Mouse (Mus musculus): ENCODE data around the gene Glb1l3. TPM values are rescaled to one million over a fixed set of nuclear protein-coding genes. Genes with fewer than 3 reads are reported as not detected.

The Glb1l3 gene
- polyA plus RNA-seq, 1 experiment from 2014 or later, result not detected

DNA sequence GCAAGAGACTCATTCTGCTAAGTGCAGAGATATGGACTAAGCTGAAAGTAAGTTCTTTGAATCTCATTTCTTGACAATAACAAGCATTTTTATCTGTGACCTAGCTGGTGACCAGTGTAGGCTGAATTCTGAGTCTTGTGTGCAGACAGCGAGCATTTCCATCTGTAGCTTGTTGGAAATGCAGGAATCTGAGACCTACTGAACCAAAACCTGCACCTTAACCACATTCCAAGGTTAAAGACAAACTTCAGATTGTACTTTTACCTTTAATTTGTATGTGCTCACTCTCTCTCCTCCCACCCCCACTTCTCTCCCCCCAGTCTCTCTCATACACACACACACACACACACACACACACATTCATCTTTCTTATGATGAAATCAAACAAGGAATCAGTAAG lies 62.0 kb downstream of the Glb1l3 start:
- no peak for DNase-seq (ENCODE audit: low spot score)
- no peak for ATAC-seq (replicated peaks; ENCODE audit: insufficient number of reproducible peaks, low FRiP score, low TSS enrichment, low read depth)
- Histone ChIP-seq H3K36me3 (replicated peaks; ENCODE audit: control insufficient read depth, insufficient read depth, low read depth, low read length) (no peaks in the 10 kb centered on the region), H3K9me3 (replicated peaks; ENCODE audit: control insufficient read depth, low read length) (no peaks in the 10 kb centered on the region), H3K4me2 (ENCODE audit: low read depth, low read length) (no peak overlapping the region), H3K27me3 (ENCODE audit: control insufficient read depth, insufficient read depth, low read length) (no peaks in the 10 kb centered on the region), H3K4me1 (ENCODE audit: control insufficient read depth, insufficient read depth, low read length) (no peaks in the 10 kb centered on the region), H3K4me3 (ENCODE audit: low read depth, low read length) (no peak overlapping the region), H3K27ac (replicated peaks; ENCODE audit: low read depth, low read length) (no peak overlapping the region), H3K9ac (replicated peaks; ENCODE audit: low read length) (no peak overlapping the region)
- 71% methylated on average over 1 of the region's 1 CpGs for WGBS

DNA sequence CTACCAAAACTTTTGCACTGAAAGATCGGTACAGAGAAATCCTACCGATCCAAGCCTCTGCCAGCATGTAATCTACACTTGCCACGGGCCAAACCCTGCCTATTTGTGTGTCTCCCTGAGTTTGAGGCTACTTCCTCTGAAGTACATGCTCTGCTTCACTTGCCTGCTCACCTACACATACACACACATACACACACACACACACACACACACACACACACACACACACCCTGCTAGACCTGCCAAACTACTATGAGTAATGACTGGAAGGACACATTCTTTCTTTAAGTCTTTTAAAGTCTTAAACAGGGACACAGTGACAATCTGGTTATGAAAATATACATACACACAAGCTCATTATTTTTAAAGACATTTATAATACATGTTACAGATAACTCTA lies 62.5 kb downstream of the Glb1l3 start:
- H3K4me3 ChIP-seq (ENCODE audit: low read depth, low read length), result no peak overlapping the region
- no peaks in the 10 kb centered on the region for H3K27me3 ChIP-seq (ENCODE audit: control insufficient read depth, insufficient read depth, low read length)
- H3K27ac ChIP-seq (replicated peaks; ENCODE audit: low read depth, low read length), result no peak overlapping the region
- H3K36me3 ChIP-seq (replicated peaks; ENCODE audit: control insufficient read depth, insufficient read depth, low read depth, low read length), result no peaks in the 10 kb centered on the region
- no peak overlapping the region for H3K9ac ChIP-seq (replicated peaks; ENCODE audit: low read length)
- H3K4me1 ChIP-seq (ENCODE audit: control insufficient read depth, insufficient read depth, low read length), result no peaks in the 10 kb centered on the region
- H3K4me2 ChIP-seq (ENCODE audit: low read depth, low read length), result no peak overlapping the region
- ATAC-seq (replicated peaks; ENCODE audit: insufficient number of reproducible peaks, low FRiP score, low TSS enrichment, low read depth) (no peak), DNase-seq (ENCODE audit: low spot score) (no peak)
- no peaks in the 10 kb centered on the region for H3K9me3 ChIP-seq (replicated peaks; ENCODE audit: control insufficient read depth, low read length)
- 93% methylated on average over 3 of the region's 3 CpGs for WGBS

DNA sequence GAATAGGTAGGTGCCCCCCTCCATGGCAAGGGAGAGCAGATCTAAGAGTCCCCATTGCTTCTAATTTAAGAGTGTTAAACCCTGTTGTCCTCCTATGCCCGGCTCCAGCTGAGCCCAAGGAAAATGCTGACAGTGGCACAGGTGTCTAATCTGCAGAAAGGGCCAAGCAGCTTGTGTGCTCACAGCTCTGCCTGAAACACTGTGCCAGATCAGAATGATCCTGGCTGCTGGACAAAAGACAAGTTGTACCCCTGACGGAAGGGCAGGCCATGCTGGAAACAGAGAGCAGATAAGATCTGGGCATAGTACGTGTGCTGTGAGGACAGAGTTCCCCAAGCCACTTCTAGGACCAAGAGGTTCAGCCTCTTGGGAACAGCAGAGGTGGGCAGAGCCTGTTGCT lies 67.9 kb downstream of the Glb1l3 start:
- no peak overlapping the region for H3K27ac ChIP-seq (replicated peaks; ENCODE audit: low read depth, low read length)
- 75% methylated on average over 3 of the region's 3 CpGs for WGBS
- H3K36me3 ChIP-seq (replicated peaks; ENCODE audit: control insufficient read depth, insufficient read depth, low read depth, low read length), result no peaks in the 10 kb centered on the region
- no peak overlapping the region for H3K4me3 ChIP-seq (ENCODE audit: low read depth, low read length)
- ATAC-seq (replicated peaks; ENCODE audit: insufficient number of reproducible peaks, low FRiP score, low TSS enrichment, low read depth) (no peak), DNase-seq (ENCODE audit: low spot score) (no peak)
- no peaks in the 10 kb centered on the region for H3K27me3 ChIP-seq (ENCODE audit: control insufficient read depth, insufficient read depth, low read length)
- no peak overlapping the region for H3K9ac ChIP-seq (replicated peaks; ENCODE audit: low read length)
- H3K9me3 ChIP-seq (replicated peaks; ENCODE audit: control insufficient read depth, low read length), result no peaks in the 10 kb centered on the region
- H3K4me1 ChIP-seq (ENCODE audit: control insufficient read depth, insufficient read depth, low read length), result no peaks in the 10 kb centered on the region
- H3K4me2 ChIP-seq (ENCODE audit: low read depth, low read length), result no peak overlapping the region

DNA sequence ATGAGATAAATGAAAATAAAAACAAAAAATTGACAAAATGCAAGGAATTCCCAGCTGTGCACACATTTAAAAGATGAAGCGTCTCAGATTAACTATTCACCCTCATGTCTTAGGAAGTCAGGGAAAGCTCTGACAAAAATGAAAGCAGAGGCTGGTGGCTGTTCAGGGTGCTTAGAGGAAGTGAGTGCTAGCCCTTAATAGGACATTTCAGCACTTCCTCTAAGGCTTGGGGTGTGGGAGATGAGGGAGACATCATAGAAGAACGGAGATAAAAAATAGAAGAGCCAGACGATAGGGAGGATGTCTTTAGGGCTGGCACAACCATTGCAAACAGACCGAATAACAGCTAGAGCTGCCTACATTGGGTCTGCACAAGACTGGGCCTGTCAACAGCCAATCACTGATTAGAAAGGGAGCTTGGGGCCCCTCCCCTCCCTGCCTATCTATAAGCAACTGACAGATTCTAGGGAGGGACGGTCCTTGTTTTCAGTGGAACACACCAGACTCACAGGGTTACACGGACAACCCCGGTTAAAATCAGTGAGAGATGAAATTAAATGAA lies 77.2 kb downstream of the Glb1l3 start:
- no peaks in the 10 kb centered on the region for H3K9me3 ChIP-seq (replicated peaks; ENCODE audit: control insufficient read depth, low read length)
- ATAC-seq (replicated peaks; ENCODE audit: insufficient number of reproducible peaks, low FRiP score, low TSS enrichment, low read depth), result no peak
- no peak overlapping the region for H3K4me2 ChIP-seq (ENCODE audit: low read depth, low read length)
- H3K27ac ChIP-seq (replicated peaks; ENCODE audit: low read depth, low read length), result no peak overlapping the region
- H3K27me3 ChIP-seq (ENCODE audit: control insufficient read depth, insufficient read depth, low read length), result no peaks in the 10 kb centered on the region
- H3K9ac ChIP-seq (replicated peaks; ENCODE audit: low read length), result no peak overlapping the region
- H3K4me3 ChIP-seq (ENCODE audit: low read depth, low read length), result no peak overlapping the region
- 67% methylated on average over 7 of the region's 7 CpGs for WGBS
- H3K36me3 ChIP-seq (replicated peaks; ENCODE audit: control insufficient read depth, insufficient read depth, low read depth, low read length), result no peaks in the 10 kb centered on the region
- peak; percentile 4 for DNase-seq (ENCODE audit: low spot score)
- no peaks in the 10 kb centered on the region for H3K4me1 ChIP-seq (ENCODE audit: control insufficient read depth, insufficient read depth, low read length)

DNA sequence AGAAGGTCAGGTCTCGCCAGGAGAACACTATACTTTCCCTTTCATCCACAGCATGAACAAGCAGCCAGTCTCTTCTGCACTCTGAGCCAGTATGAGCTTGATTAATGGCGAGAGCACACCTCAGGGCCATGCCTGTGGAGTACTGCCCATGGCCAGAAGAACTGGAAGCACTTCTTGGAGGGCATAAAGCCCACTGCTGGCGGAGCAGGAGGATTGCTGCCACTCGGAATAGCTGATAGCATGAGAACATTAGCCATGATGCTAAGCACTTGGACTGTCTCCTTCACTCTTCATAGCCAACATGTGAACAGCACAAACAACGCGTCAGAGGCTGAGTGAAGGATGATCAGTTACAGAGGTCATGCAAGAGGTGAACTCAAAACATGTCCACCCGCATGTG lies 82.3 kb downstream of the Glb1l3 start:
- no peak overlapping the region for H3K4me3 ChIP-seq (ENCODE audit: low read depth, low read length)
- DNase-seq (ENCODE audit: low spot score), result no peak
- 78% methylated on average over 7 of the region's 7 CpGs for WGBS
- no peak overlapping the region for H3K9ac ChIP-seq (replicated peaks; ENCODE audit: low read length)
- no peaks in the 10 kb centered on the region for H3K27me3 ChIP-seq (ENCODE audit: control insufficient read depth, insufficient read depth, low read length)
- H3K27ac ChIP-seq (replicated peaks; ENCODE audit: low read depth, low read length), result no peak overlapping the region
- H3K36me3 ChIP-seq (replicated peaks; ENCODE audit: control insufficient read depth, insufficient read depth, low read depth, low read length), result no peaks in the 10 kb centered on the region
- H3K4me2 ChIP-seq (ENCODE audit: low read depth, low read length), result no peak overlapping the region
- ATAC-seq (replicated peaks; ENCODE audit: insufficient number of reproducible peaks, low FRiP score, low TSS enrichment, low read depth), result no peak
- H3K9me3 ChIP-seq (replicated peaks; ENCODE audit: control insufficient read depth, low read length), result no peaks in the 10 kb centered on the region
- no peaks in the 10 kb centered on the region for H3K4me1 ChIP-seq (ENCODE audit: control insufficient read depth, insufficient read depth, low read length)

DNA sequence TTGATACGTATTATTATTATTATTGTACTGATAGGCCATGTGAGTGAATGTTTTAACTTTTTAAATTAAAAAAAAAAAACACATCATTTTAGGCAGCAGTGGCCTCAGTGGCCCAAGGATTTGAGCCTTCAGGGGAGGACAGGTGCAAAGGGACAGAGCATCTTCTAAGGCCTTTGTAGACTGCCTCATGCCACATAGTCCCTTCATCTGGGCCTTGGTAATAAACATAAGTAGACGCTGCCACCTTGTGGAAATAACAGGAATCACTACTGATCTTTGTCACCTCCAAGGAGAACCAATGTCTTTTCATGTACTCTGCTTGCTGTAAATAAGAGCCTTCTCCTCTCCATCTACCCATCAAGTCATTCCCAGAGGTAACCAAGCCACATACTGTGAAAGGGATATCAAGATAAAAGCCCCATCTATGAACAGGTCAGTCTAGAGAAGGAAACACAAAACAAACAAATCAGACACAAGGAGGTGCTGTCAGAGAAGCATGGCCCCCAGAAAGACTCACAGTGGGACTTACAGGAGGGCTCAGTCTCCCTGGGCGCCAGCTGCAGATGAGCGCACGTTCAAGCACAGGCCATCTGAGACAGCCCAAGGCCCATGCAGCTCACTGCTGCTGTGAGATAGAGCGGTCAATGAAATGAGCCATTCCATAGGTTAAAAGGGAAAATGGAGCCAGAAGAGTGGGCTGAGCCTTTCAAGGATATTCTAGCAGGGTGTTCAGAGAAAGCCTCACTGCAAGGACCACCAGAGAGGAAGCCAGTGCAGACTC lies 84.4 kb downstream of the Glb1l3 start:
- ATAC-seq (replicated peaks; ENCODE audit: insufficient number of reproducible peaks, low FRiP score, low TSS enrichment, low read depth), result no peak
- 60% methylated on average over 6 of the region's 6 CpGs for WGBS
- peak; percentile 77 for DNase-seq (ENCODE audit: low spot score)

DNA sequence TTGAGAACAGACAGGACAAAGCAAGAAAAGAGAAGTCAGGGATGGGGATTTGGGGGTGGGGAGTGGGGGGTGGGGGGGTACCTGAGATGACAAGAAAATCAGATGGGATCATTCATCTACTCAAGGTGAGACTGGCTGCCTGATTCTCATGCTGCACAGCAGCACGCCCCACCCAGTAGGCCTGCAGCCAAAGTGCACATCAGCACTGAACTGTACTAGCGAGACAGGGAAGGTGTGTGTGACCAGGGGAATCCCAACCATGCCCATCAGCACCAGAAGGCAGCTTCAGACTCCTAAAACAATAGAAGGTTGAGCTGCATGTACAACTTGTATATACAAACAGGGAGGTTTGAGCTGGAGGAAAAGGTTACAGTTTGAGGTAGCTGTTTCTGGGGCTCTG lies 85.0 kb downstream of the Glb1l3 start:
- no peak for DNase-seq (ENCODE audit: low spot score)
- Histone ChIP-seq H3K4me2 (ENCODE audit: low read depth, low read length) (no peak overlapping the region), H3K9ac (replicated peaks; ENCODE audit: low read length) (no peak overlapping the region), H3K4me3 (ENCODE audit: low read depth, low read length) (no peak overlapping the region), H3K27ac (replicated peaks; ENCODE audit: low read depth, low read length) (no peak overlapping the region), H3K4me1 (ENCODE audit: control insufficient read depth, insufficient read depth, low read length) (no peaks in the 10 kb centered on the region), H3K36me3 (replicated peaks; ENCODE audit: control insufficient read depth, insufficient read depth, low read depth, low read length) (no peaks in the 10 kb centered on the region), H3K27me3 (ENCODE audit: control insufficient read depth, insufficient read depth, low read length) (no peaks in the 10 kb centered on the region), H3K9me3 (replicated peaks; ENCODE audit: control insufficient read depth, low read length) (no peaks in the 10 kb centered on the region)
- WGBS, result 84% methylated on average over 2 of the region's 2 CpGs
- ATAC-seq (replicated peaks; ENCODE audit: insufficient number of reproducible peaks, low FRiP score, low TSS enrichment, low read depth), result no peak

More for the DNA sequence above, 84.4 kb downstream of the Glb1l3 start:
- Histone ChIP-seq H3K27me3 (ENCODE audit: control insufficient read depth, insufficient read depth, low read length) (no peaks in the 10 kb centered on the region), H3K4me3 (ENCODE audit: low read depth, low read length) (no peak overlapping the region), H3K36me3 (replicated peaks; ENCODE audit: control insufficient read depth, insufficient read depth, low read depth, low read length) (no peaks in the 10 kb centered on the region), H3K9me3 (replicated peaks; ENCODE audit: control insufficient read depth, low read length) (no peaks in the 10 kb centered on the region), H3K9ac (replicated peaks; ENCODE audit: low read length) (no peak overlapping the region), H3K4me2 (ENCODE audit: low read depth, low read length) (no peak overlapping the region), H3K4me1 (ENCODE audit: control insufficient read depth, insufficient read depth, low read length) (no peaks in the 10 kb centered on the region), H3K27ac (replicated peaks; ENCODE audit: low read depth, low read length) (no peak overlapping the region)

DNA sequence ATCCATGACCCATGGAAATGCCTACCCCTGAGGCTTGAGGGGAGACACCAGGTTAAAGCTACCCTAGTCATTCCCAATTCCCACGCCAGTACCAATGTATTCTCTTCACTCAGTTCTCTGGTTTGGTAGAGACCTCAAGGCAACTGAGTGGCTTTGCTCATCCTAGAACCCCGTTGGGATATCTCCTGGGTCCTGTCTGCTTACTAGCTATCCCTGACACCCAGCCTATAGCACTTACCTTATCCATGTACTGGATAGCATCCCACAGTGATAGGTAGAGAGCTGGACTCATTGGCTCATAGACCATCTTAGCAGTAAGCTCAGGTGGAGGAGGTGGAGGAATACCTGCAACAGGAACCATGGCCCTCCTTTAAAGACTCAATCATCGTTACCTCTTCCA lies 92.5 kb downstream of the Glb1l3 start:
- WGBS, result 84% methylated on average over 3 of the region's 3 CpGs
- ATAC-seq (replicated peaks; ENCODE audit: insufficient number of reproducible peaks, low FRiP score, low TSS enrichment, low read depth) (no peak), DNase-seq (ENCODE audit: low spot score) (no peak)
- Histone ChIP-seq H3K27me3 (ENCODE audit: control insufficient read depth, insufficient read depth, low read length) (no peaks in the 10 kb centered on the region), H3K4me3 (ENCODE audit: low read depth, low read length) (no peak overlapping the region), H3K4me2 (ENCODE audit: low read depth, low read length) (no peak overlapping the region), H3K9ac (replicated peaks; ENCODE audit: low read length) (no peak overlapping the region), H3K27ac (replicated peaks; ENCODE audit: low read depth, low read length) (no peak overlapping the region), H3K9me3 (replicated peaks; ENCODE audit: control insufficient read depth, low read length) (no peaks in the 10 kb centered on the region), H3K4me1 (ENCODE audit: control insufficient read depth, insufficient read depth, low read length) (no peaks in the 10 kb centered on the region), H3K36me3 (replicated peaks; ENCODE audit: control insufficient read depth, insufficient read depth, low read depth, low read length) (no peaks in the 10 kb centered on the region)

Measured in embryonic facial prominence, embryonic 11.5 days (tissue).